Mouse (Mus musculus) cortical plate, adult 2 months (tissue): ENCODE data around the gene Vwf. TPM values are rescaled to one million over a fixed set of nuclear protein-coding genes. Genes with fewer than 3 reads are reported as not detected.

Experiments used
- H3K27ac ChIP-seq: fragments of 200-500 bp; 2 replicates; pipeline ENCODE4 v1.5.1; 2012; ENCODE audit warnings: low read length, control low read depth, inconsistent platforms; ENCODE audit not compliant: insufficient read depth
- H3K4me1 ChIP-seq: fragments of 200-500 bp; 2 replicates; pipeline ENCODE4 v1.6.1; 2011; ENCODE audit warnings: low read length; ENCODE audit not compliant: control insufficient read depth, insufficient read depth
- H3K4me3 ChIP-seq: fragments of 200-500 bp; 2 replicates; pipeline ENCODE4 v1.5.1; 2011; ENCODE audit warnings: mild to moderate bottlenecking, low read length, control low read depth; ENCODE audit not compliant: insufficient read depth
- CTCF ChIP-seq: fragments of 200-500 bp; IDR thresholded peaks from 2 replicates; pipeline ENCODE4 v1.5.1; 2011; ENCODE audit warnings: mild to moderate bottlenecking, control low read depth, low read length; ENCODE audit not compliant: insufficient read depth; ENCODE audit errors: extremely low read depth
- POLR2A ChIP-seq: fragments of 200-500 bp; IDR thresholded peaks from 2 replicates; pipeline ENCODE4 v1.6.1; 2011; ENCODE audit warnings: mild to moderate bottlenecking, low read length, control low read depth; ENCODE audit not compliant: insufficient read depth; ENCODE audit errors: extremely low read depth
- polyA plus RNA-seq: library from polyadenylated mRNA; depleted of rRNA; stranded (reverse); fragments of >200 nt; gene quantifications from 2 replicates; pipeline ENCODE4 v1.2.3, GENCODE M21; 2012

Vwf gene
- polyA plus RNA-seq, 1 experiment: 22.9 TPM

- Histone ChIP-seq H3K4me3 (no peak overlapping the region), H3K4me1 (no peaks in the 10 kb centered on the region), H3K27ac (no peak overlapping the region)
- TF ChIP-seq POLR2A (no peak), CTCF (no peak)
Observed at GRCm38 (mm10) chr6:125603678-125604462, 57.3 kb downstream of the Vwf start.

- peak; percentile 94 for TF ChIP-seq CTCF
- no peak for TF ChIP-seq POLR2A
- Histone ChIP-seq H3K27ac (no peak overlapping the region), H3K4me1 (no peaks in the 10 kb centered on the region), H3K4me3 (no peak overlapping the region)
Observed at GRCm38 (mm10) chr6:125604463-125605191, 58.1 kb downstream of the Vwf start.

GRCm38 (mm10) chr6:125609025-125609424 is 62.5 kb downstream of the Vwf start:
- Histone ChIP-seq H3K4me3 (no peak overlapping the region), H3K27ac (no peak overlapping the region)
- TF ChIP-seq POLR2A (no peak), CTCF (no peak)

GRCm38 (mm10) chr6:125617855-125618254 is 71.3 kb downstream of the Vwf start:
- TF ChIP-seq CTCF (no peak), POLR2A (no peak)
- no peak overlapping the region for H3K4me3 ChIP-seq
- H3K4me1 ChIP-seq: no peaks in the 10 kb centered on the region
- H3K27ac ChIP-seq: no peak overlapping the region

More at GRCm38 (mm10) chr6:125609025-125609424, 62.5 kb downstream of the Vwf start:
- no peaks in the 10 kb centered on the region for H3K4me1 ChIP-seq

- no peak for TF ChIP-seq POLR2A
- TF ChIP-seq CTCF: peak; percentile 94
- no peaks in the 10 kb centered on the region for H3K4me1 ChIP-seq
- no peak overlapping the region for H3K4me3 ChIP-seq
- no peak overlapping the region for H3K27ac ChIP-seq
Observed at GRCm38 (mm10) chr6:125620764-125621163, 74.2 kb downstream of the Vwf start.

GRCm38 (mm10) chr6:125622434-125622833 is 75.9 kb downstream of the Vwf start:
- no peaks in the 10 kb centered on the region for H3K4me1 ChIP-seq
- no peak overlapping the region for H3K27ac ChIP-seq
- no peak overlapping the region for H3K4me3 ChIP-seq
- TF ChIP-seq CTCF (peak; percentile 38; the same call in 1 of the 2 replicates), POLR2A (no peak)

- Histone ChIP-seq H3K4me1 (no peaks in the 10 kb centered on the region), H3K27ac (no peak overlapping the region), H3K4me3 (no peak overlapping the region)
- TF ChIP-seq POLR2A (no peak), CTCF (no peak)
Observed at GRCm38 (mm10) chr6:125640486-125640885, 93.9 kb downstream of the Vwf start.

GRCm38 (mm10) chr6:125641146-125641545 is 94.6 kb downstream of the Vwf start:
- TF ChIP-seq CTCF (no peak), POLR2A (no peak)
- H3K27ac ChIP-seq: no peak overlapping the region
- H3K4me3 ChIP-seq: no peak overlapping the region
- no peaks in the 10 kb centered on the region for H3K4me1 ChIP-seq

- no peak overlapping the region for H3K27ac ChIP-seq
- no peaks in the 10 kb centered on the region for H3K4me1 ChIP-seq
Observed at GRCm38 (mm10) chr6:125648964-125649363, 102.4 kb downstream of the Vwf start.

More at GRCm38 (mm10) chr6:125648964-125649363, 102.4 kb downstream of the Vwf start:
- TF ChIP-seq POLR2A: no peak
- no peak for TF ChIP-seq CTCF
- no peak overlapping the region for H3K4me3 ChIP-seq
